Mouse (Mus musculus) telencephalon, adult 2 months (tissue): ENCODE measurements at regions not wholly inside any gene's neighbourhood (a gene's known extent, or its start where the extent isn't known, plus 50 kb on each side); places are given as distances from the start of the nearest gene placed in this dataset.
"Not testable (repeated sequence)": the region's sequence is repeated elsewhere in the genome, so short reads cannot be mapped to it uniquely, and the experiment has no call there.

ENCODE experiments used
- DNase-seq: peaks from one replicate; pipeline ENCODE4 v3.0.0-alpha.2; 2011; ENCODE audit warnings: low read depth, low spot score

DNA sequence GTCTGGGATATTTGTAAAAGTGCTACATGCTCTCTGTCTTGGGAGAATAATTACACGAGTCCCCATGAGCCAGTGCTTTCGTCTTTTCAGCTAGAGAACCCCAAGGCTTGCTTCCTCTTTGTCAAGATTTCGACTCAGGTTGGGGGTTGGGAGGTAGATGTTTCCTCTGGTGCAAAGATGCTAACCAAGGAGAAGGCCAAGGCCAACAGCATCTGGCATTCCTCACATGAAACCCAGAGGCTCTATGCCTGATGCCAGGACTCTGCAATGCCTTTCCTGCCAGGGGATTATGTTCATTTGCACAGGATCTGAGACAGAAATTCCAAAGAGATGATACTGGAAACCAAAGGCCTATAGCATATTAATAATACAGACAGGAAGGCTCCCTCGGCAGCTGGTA lies 198.2 kb upstream of the Six2 start:
- DNase-seq = no peak

DNA sequence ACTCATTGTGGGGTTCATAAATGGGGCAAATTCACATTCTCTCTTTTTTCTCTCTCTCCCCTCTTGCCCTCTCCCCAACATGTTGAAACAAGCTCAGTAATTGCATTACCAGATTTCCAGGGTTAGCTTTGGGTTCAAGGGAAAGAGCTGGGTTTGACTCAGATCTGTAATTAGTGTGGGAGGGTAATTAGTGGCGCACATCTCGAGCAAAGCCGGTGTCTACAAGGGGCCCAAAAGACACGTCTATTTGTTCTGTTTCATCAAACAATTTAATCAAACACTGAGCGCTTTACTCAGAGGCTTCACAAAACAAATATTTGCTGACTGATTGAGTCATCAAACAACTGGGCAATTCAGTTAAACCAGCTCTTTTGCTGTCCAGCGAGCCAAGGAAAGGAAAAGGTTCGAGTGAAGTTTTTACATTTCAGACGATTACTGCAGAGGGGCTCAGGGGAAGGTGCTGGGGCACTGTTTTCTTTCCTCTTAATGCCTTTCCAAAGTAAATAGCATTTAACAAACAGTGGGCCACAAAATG lies 193.6 kb upstream of the Six2 start:
- DNase-seq = no peak

DNA sequence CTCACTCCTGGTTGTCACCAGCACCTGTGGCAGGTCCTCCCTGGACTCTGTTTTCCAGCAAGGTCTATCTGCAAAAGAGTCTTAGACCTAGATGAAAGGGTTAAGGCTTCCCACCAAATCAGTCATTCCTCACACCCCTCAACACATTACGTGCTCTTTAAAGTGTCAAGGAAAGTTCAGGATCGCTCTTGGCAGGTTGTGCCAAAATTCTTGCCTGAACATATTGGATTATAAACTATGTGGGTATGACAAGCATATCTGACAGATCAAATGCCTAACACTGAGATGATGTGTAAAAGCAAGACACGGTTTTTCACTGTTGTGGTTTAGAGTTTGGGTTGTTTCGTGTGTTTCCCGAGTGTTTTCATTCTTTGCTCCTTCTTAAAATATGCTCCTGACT lies 193.0 kb upstream of the Six2 start:
- DNase-seq = no peak

DNA sequence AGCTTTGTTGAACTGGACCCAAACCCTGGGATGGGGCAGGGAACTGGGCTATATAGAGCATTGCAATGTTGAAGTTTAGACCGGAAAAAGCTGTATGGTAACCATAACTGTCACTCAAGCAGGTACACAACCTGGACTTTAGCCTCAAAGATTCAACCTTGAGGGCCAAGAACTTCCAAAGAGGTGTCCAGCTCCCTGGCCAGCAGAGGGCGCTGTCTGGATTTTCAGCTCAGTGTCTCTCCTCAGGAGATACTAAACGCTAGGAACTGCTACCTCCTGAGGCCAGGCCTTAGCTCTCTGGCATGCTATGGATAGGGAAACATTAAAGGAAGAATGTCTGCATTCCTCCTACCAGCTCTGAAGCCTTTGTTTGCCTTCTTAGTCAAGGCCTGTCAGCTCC lies 189.4 kb upstream of the Six2 start:
- DNase-seq = no peak

DNA sequence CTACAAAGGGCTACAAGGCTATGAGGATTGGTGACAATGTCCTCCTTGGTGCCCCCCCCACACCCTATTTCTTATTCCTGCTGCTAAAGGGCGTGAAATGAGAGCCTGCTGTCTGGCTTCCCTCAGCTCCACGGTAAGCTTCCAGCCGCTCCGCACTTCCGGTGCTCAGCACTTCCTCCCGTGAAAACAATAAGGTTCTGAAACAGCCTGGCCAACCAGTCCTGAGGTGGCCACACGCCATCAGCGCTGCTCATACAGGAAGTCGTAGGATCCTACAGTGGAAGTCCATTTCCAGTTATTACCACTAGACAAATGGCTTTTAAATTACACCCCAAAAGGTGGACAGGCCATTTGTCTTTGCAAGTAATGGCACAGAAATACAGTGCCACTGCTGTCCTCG lies 188.8 kb upstream of the Six2 start:
- DNase-seq = no peak

DNA sequence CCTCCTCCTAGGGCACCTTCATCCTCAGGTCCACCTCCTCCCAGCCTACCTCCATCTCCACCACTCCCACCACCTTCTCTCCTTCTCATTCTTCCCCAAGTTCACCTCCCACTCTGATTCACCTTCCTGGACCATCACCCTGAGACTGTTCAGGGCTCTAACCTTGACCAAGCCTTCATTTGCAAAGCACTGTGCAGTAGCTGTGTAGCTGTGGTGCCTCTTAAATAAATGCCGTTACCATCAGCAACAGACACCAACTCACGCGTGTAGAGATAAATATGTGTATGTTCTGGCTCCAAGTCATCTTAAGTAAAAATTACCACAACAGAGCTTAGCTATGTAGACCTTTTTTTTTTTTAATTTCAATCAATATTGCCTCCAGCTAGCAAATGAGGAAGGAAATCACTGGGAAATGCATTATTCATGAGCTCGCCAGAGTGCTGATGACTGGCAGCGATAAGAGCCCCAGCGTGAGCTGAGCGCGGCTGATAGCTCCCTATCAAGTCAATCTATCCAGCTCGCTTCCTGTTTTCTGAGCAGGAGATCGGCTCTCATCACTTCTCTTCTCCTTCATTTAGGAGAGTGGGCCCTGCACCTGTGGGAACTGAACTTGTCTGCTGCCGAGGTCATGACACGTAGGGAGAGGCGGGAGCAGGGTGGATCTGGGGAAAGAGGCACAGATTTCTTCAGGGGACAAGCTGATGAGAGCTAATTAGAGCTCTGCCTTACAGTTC lies 185.9 kb upstream of the Six2 start:
- no peak for DNase-seq

DNA sequence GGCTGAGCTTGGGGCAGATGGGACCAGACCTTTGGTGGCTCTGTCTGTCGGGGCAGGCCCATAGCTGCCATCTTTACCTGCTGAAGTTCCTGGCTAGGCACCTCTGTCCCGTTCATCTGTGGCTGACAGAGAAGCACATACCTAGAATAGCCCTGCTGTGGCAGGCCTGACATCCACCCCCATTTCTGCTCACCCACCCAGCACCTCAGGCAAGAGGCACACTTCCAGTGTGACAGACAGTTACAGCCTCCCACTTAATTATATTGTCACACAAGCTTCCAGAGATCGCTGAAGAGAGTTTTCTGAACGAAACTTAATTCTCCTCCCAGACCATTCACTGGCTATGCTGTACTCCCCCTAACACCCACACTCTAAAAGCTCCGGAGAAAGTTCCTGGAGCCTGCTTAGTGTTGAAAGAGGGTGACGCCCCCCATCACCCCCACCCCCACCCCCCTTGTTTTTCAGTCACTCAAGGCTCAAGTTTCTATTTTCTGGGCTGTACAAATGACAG lies 184.9 kb upstream of the Six2 start:
- no peak for DNase-seq

DNA sequence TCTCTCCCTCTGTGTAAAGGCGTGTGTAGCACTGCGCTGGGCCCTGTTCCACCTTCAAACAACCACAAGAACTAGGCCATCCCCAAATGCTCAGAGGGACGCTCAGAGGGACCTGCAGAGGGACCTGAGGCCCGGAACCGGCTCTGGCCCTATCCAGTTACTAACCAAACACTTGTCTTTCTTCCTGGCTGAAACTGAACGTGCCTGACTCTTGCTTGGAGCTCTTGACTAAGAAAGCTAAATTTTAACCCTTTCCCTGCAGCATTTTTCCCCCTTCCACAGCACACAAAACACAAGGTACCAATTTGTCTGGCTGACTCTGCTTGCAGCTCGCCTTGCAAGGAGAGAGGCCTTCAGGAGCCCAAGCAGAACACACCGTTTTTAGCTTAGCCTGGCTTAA lies 182.3 kb upstream of the Six2 start:
- no peak for DNase-seq

DNA sequence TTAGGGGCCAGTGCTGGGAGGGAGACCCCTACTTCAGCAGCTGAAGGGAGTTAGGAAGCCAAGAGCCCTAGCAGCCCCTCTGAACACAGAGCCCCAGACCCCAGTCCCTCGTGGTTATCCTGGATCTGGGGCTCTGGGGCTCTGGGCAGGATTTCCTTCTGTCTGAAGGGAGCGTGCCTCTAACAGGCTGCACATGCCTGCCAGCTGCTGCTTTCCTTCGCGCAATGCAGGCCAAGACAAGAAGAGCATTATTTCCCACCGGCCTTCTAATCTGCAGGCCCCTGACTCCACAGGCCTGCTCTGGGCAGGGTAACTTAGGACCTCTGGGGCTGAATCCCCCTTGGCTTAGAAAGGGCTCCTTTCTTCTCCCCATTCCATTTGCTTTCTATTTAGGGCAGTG lies 181.1 kb upstream of the Six2 start:
- DNase-seq = no peak

DNA sequence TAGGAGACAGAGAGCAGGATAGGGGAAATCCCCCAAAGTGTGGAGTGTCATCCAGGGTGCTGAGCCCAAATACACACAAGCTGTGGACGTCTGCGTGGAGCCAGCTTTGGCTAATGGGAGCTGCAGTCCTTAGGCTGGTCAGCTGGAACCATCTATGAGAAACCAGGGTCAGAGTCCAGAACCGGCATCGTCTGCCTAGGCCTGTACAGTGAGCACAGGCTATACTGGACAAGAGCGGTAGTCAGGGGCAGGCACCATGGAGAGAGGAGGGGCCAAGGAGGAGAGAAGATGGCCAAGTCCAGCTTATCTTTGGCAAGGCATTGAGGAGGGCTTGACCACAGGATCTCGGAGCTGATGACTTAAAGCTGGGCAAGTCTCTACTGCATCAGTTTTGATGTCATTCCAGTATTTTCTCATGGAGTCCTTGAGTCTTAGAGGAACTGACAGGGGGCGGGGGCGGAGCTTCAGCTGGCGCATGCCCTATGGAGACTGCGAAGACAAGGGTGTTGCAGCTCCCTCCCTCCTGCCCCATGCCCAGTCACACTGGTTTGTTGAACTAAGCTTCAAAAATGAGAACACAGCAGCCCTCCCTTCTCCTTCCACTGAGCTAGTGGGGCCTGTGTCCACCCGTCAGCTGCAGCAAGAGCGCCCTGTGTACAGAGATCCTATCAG lies 180.0 kb upstream of the Six2 start:
- no peak for DNase-seq

DNA sequence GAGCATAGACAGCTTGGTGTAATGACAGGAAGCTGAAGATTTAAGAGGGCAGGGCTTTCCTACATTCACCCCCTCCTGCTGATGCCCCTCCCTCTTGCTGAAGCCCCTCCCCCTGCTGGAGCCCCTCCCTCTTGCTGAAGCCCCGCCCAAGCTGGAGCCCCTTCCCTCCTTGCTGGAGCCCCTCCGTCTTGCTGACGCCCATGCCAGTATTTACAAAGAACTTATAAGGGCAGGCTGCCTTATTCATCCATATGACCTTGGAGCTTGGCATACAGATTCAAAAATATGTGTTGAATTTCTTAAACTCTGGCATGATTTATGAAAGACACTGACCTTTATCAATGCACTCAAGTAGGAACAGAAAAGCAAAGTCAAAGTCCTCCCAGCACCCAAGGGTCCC lies 178.5 kb upstream of the Six2 start:
- DNase-seq = no peak

DNA sequence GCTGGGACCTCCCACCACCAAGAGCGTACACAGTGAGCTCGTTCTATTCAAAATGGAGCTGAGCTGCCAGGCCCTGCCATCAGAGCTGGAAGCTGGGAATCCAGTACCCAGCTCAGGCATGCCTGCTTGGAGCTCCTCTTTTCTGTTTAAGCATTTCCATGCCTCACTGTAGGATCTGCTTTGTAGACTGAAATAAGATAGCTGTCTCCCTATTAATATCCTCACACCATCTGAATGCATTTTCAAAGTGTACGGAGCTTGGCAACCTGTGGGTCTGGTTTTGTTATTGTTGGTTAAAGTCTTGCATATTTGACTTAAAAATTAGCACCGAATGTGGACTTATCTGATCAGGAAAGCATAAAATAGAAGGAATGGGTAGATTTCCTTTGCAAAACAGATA lies 177.9 kb upstream of the Six2 start:
- DNase-seq = no peak

DNA sequence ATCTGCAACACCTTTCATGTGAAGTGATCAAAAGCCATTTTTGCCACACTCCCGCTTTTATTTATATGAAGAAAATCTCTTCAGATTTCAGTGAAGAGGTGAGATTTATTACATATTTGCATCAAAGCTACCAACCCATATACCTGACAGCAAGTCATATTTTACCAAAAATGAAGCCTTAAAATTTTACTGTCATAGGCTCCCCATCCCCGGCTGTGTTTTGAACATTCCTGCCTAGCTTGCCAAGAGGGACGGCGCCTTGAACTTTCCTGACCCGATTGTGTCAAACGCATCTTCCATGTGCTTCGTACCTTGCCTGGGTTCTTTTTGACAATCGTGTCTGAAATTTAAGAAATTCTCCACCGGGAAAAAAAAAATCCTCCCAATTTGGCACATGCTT lies 173.3 kb upstream of the Six2 start:
- DNase-seq = no peak

DNA sequence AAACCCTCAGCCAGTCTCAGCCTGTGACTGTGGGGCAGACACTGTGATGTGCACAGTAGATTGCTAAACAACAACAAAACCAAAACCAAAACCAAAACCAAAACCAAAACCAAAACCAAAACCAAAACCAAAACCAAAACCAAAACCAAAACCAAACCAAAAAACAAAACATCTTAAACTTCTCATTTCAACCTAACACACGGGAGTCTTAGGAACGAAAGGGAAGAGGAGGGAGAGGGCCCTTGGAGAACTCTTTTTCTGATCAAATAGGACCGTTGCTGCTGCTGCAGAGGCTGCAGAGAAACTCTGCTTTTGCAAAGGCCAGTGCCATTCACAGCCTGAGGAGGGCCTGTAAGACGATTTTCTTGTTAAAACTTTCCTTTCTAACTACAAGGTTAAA lies 172.7 kb upstream of the Six2 start:
- DNase-seq = no peak

DNA sequence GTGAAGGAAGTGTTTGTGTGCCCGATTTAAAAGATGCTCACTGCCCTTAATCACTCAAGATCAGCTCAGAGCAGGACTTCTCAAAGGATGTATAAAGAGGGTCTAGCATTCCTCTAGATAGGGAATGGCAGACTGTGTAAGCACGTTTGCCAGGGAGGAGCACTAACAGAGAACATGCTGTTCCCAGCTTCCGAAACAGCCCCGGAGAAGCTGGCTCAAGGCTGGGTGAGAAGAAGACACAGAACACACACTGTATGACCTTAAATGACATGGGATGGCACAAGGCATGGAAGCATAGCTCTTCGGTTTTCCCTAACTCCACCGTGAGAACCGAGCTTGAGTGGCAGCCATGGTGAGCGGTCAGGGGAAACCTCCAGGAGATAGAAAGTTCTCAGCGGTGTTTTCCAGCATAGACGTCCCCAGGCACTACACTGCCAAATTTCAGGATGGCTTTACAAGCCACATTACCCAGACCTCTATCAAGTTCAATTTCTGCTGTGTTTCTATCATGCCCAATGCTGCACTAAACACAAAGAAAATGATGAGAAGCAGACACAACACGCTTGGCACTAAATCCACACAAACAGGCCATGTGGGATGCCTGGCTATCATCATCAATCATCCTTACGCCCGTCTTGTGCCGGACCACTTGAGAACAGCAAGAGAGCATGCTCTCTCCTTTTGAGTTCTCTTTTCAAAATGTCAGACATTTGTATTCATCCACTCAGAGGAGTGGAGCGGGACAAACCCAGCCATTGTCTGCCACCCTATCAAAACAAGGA lies 172.0 kb upstream of the Six2 start:
- no peak for DNase-seq

DNA sequence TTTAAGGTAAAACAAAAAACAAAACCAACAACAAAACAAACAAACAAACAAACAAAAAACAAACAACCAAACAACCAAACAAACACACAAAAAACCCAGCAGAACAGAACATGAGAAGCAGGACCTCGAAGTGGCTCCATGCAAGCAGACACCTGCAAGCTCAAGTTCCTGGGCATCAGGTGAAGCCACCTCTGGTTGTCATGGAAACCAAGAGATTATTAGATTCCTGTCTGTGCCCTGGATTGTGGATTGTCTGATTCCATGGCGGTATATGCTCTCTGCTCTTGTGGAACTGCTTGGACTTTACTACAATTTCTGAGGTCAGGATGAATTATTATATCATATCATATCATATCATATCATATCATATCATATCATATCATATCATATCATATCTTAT lies 170.4 kb upstream of the Six2 start:
- DNase-seq = no peak

DNA sequence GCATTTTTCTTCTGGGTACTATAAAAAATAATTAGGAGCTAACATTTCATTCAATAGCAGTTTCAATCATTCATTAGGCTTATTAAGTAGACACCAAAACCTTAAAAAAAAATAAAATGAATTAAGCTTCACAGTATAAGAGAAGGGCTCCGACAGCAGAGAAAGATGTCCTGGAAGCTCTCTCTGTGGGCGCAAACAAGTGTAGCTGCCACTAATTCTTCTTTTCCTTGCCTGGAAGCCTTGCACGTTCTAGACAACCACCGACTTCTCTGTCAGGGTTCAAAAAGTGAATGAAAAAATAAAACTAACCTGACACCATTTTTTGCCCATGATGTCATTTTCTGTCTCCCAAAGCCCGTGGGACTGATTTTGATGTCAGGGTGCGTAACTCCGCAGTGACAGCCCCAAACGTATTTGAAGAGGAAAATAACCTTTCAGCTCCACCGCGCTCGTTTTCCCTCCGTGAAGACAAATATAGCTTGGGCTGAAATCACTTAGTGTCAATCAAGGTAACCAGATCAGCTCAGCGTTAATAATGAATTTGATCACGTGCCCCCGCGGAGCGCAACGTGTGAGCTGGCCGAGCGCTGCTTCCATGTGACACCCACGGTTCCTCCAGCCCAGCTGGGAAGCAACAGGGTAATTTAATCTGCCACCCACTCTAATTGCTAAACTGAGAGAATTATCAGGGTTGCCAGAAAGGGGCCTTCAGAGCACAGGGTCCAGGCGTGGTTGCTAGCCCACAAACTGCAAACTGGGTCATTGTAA lies 169.8 kb upstream of the Six2 start:
- DNase-seq = no peak

DNA sequence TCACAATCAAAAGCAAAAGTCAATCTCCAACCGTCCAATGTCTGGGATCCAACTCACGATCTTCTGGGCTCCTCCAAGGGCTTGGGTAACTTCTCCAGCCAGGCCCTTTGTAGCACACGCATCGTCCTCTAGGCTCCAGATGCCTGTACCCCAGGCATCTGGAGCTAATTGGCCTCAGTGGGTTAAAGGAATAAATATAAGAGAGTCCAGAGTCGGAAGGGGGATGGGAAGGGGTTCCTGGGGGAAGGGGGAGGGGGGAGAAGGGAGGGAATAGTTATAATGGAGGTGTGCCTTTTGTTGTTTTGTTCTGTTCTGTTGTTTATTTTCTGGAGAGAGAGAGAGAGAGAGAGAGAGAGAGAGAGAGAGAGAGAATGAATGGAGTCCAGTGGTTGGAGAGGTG lies 168.8 kb upstream of the Six2 start:
- DNase-seq = not testable (repeated sequence)

DNA sequence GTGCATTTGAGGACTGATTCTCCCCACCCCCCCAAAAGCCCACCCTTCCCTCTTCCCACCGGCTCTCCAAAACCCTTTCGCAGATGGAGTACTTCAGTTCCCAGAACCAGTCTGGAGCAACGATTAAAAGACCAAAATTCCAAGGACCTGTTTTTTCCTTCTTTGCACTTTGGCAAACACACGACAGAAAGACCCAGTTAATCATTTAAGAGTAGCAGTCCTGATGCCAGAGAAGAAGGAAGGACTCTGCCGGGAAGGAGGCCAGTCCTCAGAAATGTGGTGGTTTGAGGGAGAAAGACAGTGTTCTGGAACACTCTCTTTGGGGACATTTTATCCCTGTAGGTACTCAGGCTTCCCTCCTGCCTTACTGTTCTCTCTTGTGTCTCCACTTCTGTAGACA lies 165.1 kb upstream of the Six2 start:
- DNase-seq = no peak

DNA sequence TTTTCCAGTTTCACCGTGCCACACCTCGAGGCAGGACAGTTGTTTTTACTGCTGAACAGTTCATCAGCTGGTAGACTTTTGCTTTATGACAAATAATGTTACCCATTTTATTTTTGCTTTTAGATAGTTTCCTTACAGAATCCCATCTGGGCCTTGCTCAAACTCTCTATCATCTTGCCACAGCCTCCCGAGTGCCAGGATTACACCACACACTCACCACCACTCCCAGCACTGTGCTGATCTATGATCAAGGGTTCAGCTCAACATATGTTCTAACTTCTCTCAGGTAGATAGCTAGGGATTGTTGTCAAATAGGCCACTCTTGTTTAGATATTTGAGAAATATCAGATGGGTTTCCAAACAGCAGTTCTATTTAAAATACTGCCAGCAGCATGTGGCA lies 160.5 kb upstream of the Six2 start:
- DNase-seq = no peak

DNA sequence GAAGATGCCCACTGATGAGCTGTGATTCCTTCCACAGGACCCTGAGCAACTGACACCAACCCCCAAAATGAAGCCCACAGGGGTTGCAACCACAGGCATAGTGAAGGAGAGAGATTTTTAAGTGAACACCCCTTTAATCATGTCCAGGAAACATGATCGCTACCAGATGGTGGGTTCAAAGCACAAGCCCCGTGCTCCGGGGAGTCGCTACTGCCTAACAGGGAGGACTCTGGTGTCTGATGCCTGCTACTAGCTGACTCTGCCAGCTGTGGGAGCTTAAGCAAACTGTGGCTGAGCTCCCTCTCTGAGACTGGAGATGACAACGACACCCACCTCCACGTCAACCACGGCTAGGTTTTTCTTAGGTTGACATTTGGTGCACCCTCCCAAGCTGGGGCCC lies 159.7 kb upstream of the Six2 start:
- DNase-seq = no peak

DNA sequence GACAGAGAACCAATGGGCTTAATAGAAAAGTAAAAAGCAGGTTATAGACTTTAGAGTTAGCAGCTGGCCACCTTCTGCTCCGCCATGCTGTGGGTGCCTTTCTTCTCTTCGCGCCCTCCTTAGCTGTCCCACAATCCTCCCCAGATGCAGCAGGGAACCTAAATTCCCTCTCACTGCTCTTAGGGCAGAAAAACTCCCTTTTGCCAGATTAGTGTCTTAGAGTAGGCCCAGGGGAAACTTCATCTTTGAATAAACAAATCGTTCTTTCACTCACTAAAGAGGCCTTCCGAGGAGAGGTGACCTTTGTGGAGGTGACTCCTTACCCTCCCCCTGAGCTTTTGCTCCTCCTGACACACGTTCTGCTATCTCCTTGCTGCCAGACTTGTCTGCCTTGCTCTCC lies 157.0 kb upstream of the Six2 start:
- no peak for DNase-seq
